Mouse (Mus musculus): Measurements from ENCODE around the gene Paqr7. TPM values are rescaled to one million over a fixed set of nuclear protein-coding genes. Genes with fewer than 3 reads are reported as not detected.

Gene Paqr7
- polyA plus RNA-seq, 1 experiment, result 78.7 TPM

GRCm38 (mm10) chr4:134458856-134459255 lies 37.6 kb upstream of the Paqr7 start:
- no peak overlapping the region for H3K4me3 ChIP-seq (ENCODE audit: insufficient read depth, low read length)
- TF ChIP-seq POLR2A (IDR thresholded peaks at IDR 0.05; ENCODE audit: extremely low read depth, insufficient read depth, low read length) (no peak), CTCF (IDR thresholded peaks at IDR 0.05; ENCODE audit: extremely low read depth, insufficient read depth, low read length) (no peak)
- H3K27ac ChIP-seq (ENCODE audit: insufficient read depth, low read length), result no peak overlapping the region
- no peaks in the 10 kb centered on the region for H3K4me1 ChIP-seq (ENCODE audit: control insufficient read depth, insufficient read depth, low read length)

- Histone ChIP-seq H3K4me1 (ENCODE audit: control insufficient read depth, insufficient read depth, low read length) (no peaks in the 10 kb centered on the region), H3K27ac (ENCODE audit: insufficient read depth, low read length) (no peak overlapping the region)
- no peak for TF ChIP-seq CTCF (IDR thresholded peaks at IDR 0.05; ENCODE audit: extremely low read depth, insufficient read depth, low read length)
- TF ChIP-seq POLR2A (IDR thresholded peaks at IDR 0.05; ENCODE audit: extremely low read depth, insufficient read depth, low read length), result no peak
Measured at GRCm38 (mm10) chr4:134460277-134460676, 36.2 kb upstream of the Paqr7 start.

GRCm38 (mm10) chr4:134461252-134461651 lies 35.2 kb upstream of the Paqr7 start:
- H3K4me3 ChIP-seq (ENCODE audit: insufficient read depth, low read length), result no peak overlapping the region
- no peak for TF ChIP-seq CTCF (IDR thresholded peaks at IDR 0.05; ENCODE audit: extremely low read depth, insufficient read depth, low read length)
- no peak for TF ChIP-seq POLR2A (IDR thresholded peaks at IDR 0.05; ENCODE audit: extremely low read depth, insufficient read depth, low read length)
- H3K27ac ChIP-seq (ENCODE audit: insufficient read depth, low read length), result no peak overlapping the region
- H3K4me1 ChIP-seq (ENCODE audit: control insufficient read depth, insufficient read depth, low read length), result peaks cover 5% of the 10 kb centered on the region

More at GRCm38 (mm10) chr4:134460277-134460676, 36.2 kb upstream of the Paqr7 start:
- H3K4me3 ChIP-seq (ENCODE audit: insufficient read depth, low read length), result no peak overlapping the region

DNA sequence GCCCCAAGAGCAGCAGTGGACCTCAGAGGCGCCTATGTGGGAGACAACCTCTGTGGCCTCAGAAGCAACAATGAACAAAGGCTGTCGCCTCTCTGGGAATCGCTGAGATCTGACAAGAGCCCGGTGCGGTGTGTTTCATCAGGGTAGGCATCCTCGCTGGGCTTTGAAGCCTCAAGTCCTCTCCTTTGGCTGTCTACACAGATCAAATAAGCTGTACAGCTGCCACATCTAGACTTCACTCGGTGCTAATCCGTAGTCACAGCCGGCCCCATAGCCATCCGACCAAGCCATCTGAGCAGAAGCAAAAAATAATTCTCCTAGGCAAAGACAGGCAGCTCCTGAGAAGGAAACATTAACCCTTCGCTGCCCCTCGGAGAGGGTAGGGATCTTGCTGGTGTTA lies 30.7 kb upstream of the Paqr7 start:
- H3K4me3 ChIP-seq (ENCODE audit: insufficient read depth, low read length), result no peak overlapping the region
- no peak for TF ChIP-seq CTCF (IDR thresholded peaks at IDR 0.05; ENCODE audit: extremely low read depth, insufficient read depth, low read length)
- no peak for TF ChIP-seq POLR2A (IDR thresholded peaks at IDR 0.05; ENCODE audit: extremely low read depth, insufficient read depth, low read length)
- peak overlapping the region; percentile 41 for H3K27ac ChIP-seq (ENCODE audit: insufficient read depth, low read length)
- H3K4me1 ChIP-seq (ENCODE audit: control insufficient read depth, insufficient read depth, low read length), result peaks cover 8% of the 10 kb centered on the region

- no peak overlapping the region for H3K4me3 ChIP-seq (ENCODE audit: insufficient read depth, low read length)
- peaks cover 8% of the 10 kb centered on the region for H3K4me1 ChIP-seq (ENCODE audit: control insufficient read depth, insufficient read depth, low read length)
- TF ChIP-seq CTCF (IDR thresholded peaks at IDR 0.05; ENCODE audit: extremely low read depth, insufficient read depth, low read length), result no peak
- TF ChIP-seq POLR2A (IDR thresholded peaks at IDR 0.05; ENCODE audit: extremely low read depth, insufficient read depth, low read length), result no peak
- H3K27ac ChIP-seq (ENCODE audit: insufficient read depth, low read length), result peak overlapping the region; percentile 41
Measured at GRCm38 (mm10) chr4:134466381-134467262, 29.9 kb upstream of the Paqr7 start.

- TF ChIP-seq CTCF (IDR thresholded peaks at IDR 0.05; ENCODE audit: extremely low read depth, insufficient read depth, low read length) (no peak), POLR2A (IDR thresholded peaks at IDR 0.05; ENCODE audit: extremely low read depth, insufficient read depth, low read length) (no peak)
- Histone ChIP-seq H3K4me1 (ENCODE audit: control insufficient read depth, insufficient read depth, low read length) (peaks cover 8% of the 10 kb centered on the region), H3K4me3 (ENCODE audit: insufficient read depth, low read length) (peak overlapping the region; percentile 42), H3K27ac (ENCODE audit: insufficient read depth, low read length) (peak overlapping the region; percentile 14)
Measured at GRCm38 (mm10) chr4:134467435-134468214, 28.9 kb upstream of the Paqr7 start.

- TF ChIP-seq POLR2A (IDR thresholded peaks at IDR 0.05; ENCODE audit: extremely low read depth, insufficient read depth, low read length) (peak; percentile 98), CTCF (IDR thresholded peaks at IDR 0.05; ENCODE audit: extremely low read depth, insufficient read depth, low read length) (no peak)
- Histone ChIP-seq H3K27ac (ENCODE audit: insufficient read depth, low read length) (peak within 1 kb of the TSS; percentile 14), H3K4me1 (ENCODE audit: control insufficient read depth, insufficient read depth, low read length) (peaks cover 10% of the 10 kb centered on the region), H3K4me3 (ENCODE audit: insufficient read depth, low read length) (peak within 1 kb of the TSS; percentile 42)
Measured at GRCm38 (mm10) chr4:134468215-134468575, 28.3 kb upstream of the Paqr7 start, which contains the start of gene Stmn1. Gene Stmn1, plus strand, starts transcription at chr4:134468320.

GRCm38 (mm10) chr4:134468578-134469266 lies 27.8 kb upstream of the Paqr7 start:
- Histone ChIP-seq H3K4me1 (ENCODE audit: control insufficient read depth, insufficient read depth, low read length) (peaks cover 10% of the 10 kb centered on the region), H3K27ac (ENCODE audit: insufficient read depth, low read length) (no peak overlapping the region), H3K4me3 (ENCODE audit: insufficient read depth, low read length) (peak overlapping the region; percentile 42)
- TF ChIP-seq POLR2A (IDR thresholded peaks at IDR 0.05; ENCODE audit: extremely low read depth, insufficient read depth, low read length) (no peak), CTCF (IDR thresholded peaks at IDR 0.05; ENCODE audit: extremely low read depth, insufficient read depth, low read length) (no peak)

DNA sequence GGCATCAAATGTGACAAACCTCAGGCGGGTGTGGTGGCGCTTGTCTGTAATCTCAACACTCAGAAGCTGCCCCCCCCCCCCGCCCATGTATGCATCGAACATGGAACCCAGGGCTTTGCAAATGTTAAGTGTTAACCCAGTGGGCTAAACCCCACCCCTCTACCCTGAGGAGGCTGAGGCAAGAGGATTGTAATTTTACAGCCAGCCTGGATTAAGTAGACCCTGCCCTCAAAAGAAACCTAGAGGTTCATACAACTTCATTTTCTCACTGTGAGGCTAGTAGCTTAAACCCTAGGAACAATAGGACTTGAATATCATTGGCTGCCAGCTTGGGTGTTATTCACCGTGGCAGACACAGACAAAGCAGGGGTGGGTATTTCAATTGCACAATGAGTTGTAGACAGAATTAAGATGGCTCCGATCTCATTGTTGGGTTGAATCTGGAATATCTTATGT lies 27.1 kb upstream of the Paqr7 start:
- TF ChIP-seq POLR2A (IDR thresholded peaks at IDR 0.05; ENCODE audit: extremely low read depth, insufficient read depth, low read length), result no peak
- TF ChIP-seq CTCF (IDR thresholded peaks at IDR 0.05; ENCODE audit: extremely low read depth, insufficient read depth, low read length), result no peak
- Histone ChIP-seq H3K4me3 (ENCODE audit: insufficient read depth, low read length) (peak overlapping the region; percentile 42), H3K27ac (ENCODE audit: insufficient read depth, low read length) (no peak overlapping the region), H3K4me1 (ENCODE audit: control insufficient read depth, insufficient read depth, low read length) (peaks cover 13% of the 10 kb centered on the region)

Measured in cortical plate, adult 2 months (tissue).